Mouse (Mus musculus) limb, embryonic 14.5 days (tissue): ENCODE measurements around the gene Sec23ip. TPM values are rescaled to one million over a fixed set of nuclear protein-coding genes. Genes with fewer than 3 reads are reported as not detected.

Experiments used
- ATAC-seq: fragments of 200-750 bp; cut with Nextera tagmentation; 2 replicates; pipeline ENCODE4 v1.8.0; 2017; ENCODE audit warnings: low read depth, moderate number of reproducible peaks, moderate TSS enrichment; ENCODE audit not compliant: low FRiP score
- DNase-seq: peaks from one replicate; pipeline ENCODE4 v3.0.0-alpha.2; 2015; ENCODE audit warnings: low spot score
- H3K27ac ChIP-seq: fragments of 300-500 bp; sonication (generic); replicated peaks from 2 replicates; pipeline ENCODE4 v1.5.1; 2014; ENCODE audit warnings: low read depth, mild to moderate bottlenecking, low read length, moderate library complexity, mixed read lengths
- H3K27me3 ChIP-seq: fragments of 300-500 bp; sonication (generic); 2 replicates; pipeline ENCODE4 v1.6.1; 2014; ENCODE audit warnings: low read length, mixed read lengths; ENCODE audit not compliant: control insufficient read depth, insufficient read depth
- H3K36me3 ChIP-seq: fragments of 300-500 bp; sonication (generic); 2 replicates; pipeline ENCODE4 v1.6.1; 2014; ENCODE audit warnings: mild to moderate bottlenecking, low read length, moderate library complexity, mixed read lengths; ENCODE audit not compliant: control insufficient read depth, insufficient read depth
- H3K4me1 ChIP-seq: fragments of 300-500 bp; sonication (generic); 2 replicates; pipeline ENCODE4 v1.6.1; 2014; ENCODE audit warnings: antibody characterized with exemption, low read length, mixed read lengths; ENCODE audit not compliant: control insufficient read depth, insufficient read depth
- H3K4me2 ChIP-seq: fragments of 300-500 bp; sonication (generic); replicated peaks from 2 replicates; pipeline ENCODE4 v1.6.1; 2014; ENCODE audit warnings: low read depth, mild to moderate bottlenecking, low read length, moderate library complexity; ENCODE audit not compliant: severe bottlenecking
- H3K4me3 ChIP-seq: fragments of 300-500 bp; sonication (generic); replicated peaks from 2 replicates; pipeline ENCODE4 v1.5.1; 2014; ENCODE audit warnings: low read length
- H3K9ac ChIP-seq: fragments of 300-500 bp; sonication (generic); 2 replicates; pipeline ENCODE4 v1.6.1; 2014; ENCODE audit warnings: mild to moderate bottlenecking, low read depth, low read length, moderate library complexity; ENCODE audit not compliant: severe bottlenecking
- H3K9me3 ChIP-seq: fragments of 300-500 bp; sonication (generic); 2 replicates; pipeline ENCODE4 v1.6.1; 2016; ENCODE audit warnings: low read length; ENCODE audit not compliant: control insufficient read depth
- POLR2A ChIP-seq: fragments of 200-500 bp; IDR thresholded peaks from 2 replicates; pipeline ENCODE4 v1.8.0; 2012; ENCODE audit warnings: inconsistent platforms, mild to moderate bottlenecking, moderate library complexity, borderline replicate concordance; ENCODE audit not compliant: insufficient read depth, insufficient read length; ENCODE audit errors: extremely low read depth
- WGBS: fragments of 180-500 bp; shearing (Covaris S2); extraction: QIAGEN DNeasy Blood & Tissue Kit; methylation state at CpG from one replicate; pipeline ENCODE4 v1.1.7; 2014; 5-methylcytosine and 5-hydroxymethylcytosine counted together
- microRNA-seq: library from miRNA; unstranded; fragments of <30 nt; microRNA quantifications from one replicate; pipeline ENCODE4, GENCODE M21; 2016
- polyA plus RNA-seq, 2 experiments: library from polyadenylated mRNA; depleted of rRNA in 1 of 2; stranded (reverse) in 1 of 2; unstranded in 1 of 2; fragments of >200 nt; fragmentation: Nextera tagmentation in 1 of 2; extraction: Ambion mirVana in 1 of 2; gene quantifications; 2 replicates each; pipeline versions ENCODE4 v1.2.1 to v1.2.3; 2012 to 2014

Sec23ip gene
- polyA plus RNA-seq, 2 experiments, result 33.6 to 37.8 TPM

- no peak for TF ChIP-seq POLR2A
- DNase-seq, result peak; percentile 5
- H3K9ac ChIP-seq, result no peak overlapping the region
These were observed 80.3 kb downstream of the Sec23ip start for GRCm38 (mm10) chr7:128824986-128825563.

GRCm38 (mm10) chr7:128832455-128833081 is 87.8 kb downstream of the Sec23ip start:
- no peak overlapping the region for H3K4me3 ChIP-seq
- WGBS, result 27% methylated on average over 12 of the region's 12 CpGs
- no peak overlapping the region for H3K27ac ChIP-seq
- H3K4me2 ChIP-seq, result no peak overlapping the region
- no peak; the same call in 1 of the 2 replicates for ATAC-seq
- no peaks in the 10 kb centered on the region for H3K36me3 ChIP-seq
- H3K4me1 ChIP-seq, result peaks cover 3% of the 10 kb centered on the region; the same call in 1 of the 2 replicates
- no peak for TF ChIP-seq POLR2A
- peak; percentile 56 for DNase-seq
- no peaks in the 10 kb centered on the region for H3K9me3 ChIP-seq
- H3K9ac ChIP-seq, result no peak overlapping the region
- no peaks in the 10 kb centered on the region for H3K27me3 ChIP-seq

More at GRCm38 (mm10) chr7:128824986-128825563, 80.3 kb downstream of the Sec23ip start:
- WGBS, result 77% methylated on average over 5 of the region's 5 CpGs
- Histone ChIP-seq H3K9me3 (no peaks in the 10 kb centered on the region), H3K36me3 (no peaks in the 10 kb centered on the region), H3K27me3 (no peaks in the 10 kb centered on the region), H3K4me2 (no peak overlapping the region), H3K27ac (no peak overlapping the region), H3K4me3 (no peak overlapping the region), H3K4me1 (no peaks in the 10 kb centered on the region)
- no peak for ATAC-seq

- no peaks in the 10 kb centered on the region for H3K9me3 ChIP-seq
- WGBS, result 87% methylated on average over 4 of the region's 4 CpGs
- no peak for DNase-seq
- H3K27me3 ChIP-seq, result no peaks in the 10 kb centered on the region
- no peaks in the 10 kb centered on the region for H3K36me3 ChIP-seq
- H3K4me1 ChIP-seq, result peaks cover 3% of the 10 kb centered on the region; the same call in 1 of the 2 replicates
- no peak for ATAC-seq
- no peak overlapping the region for H3K4me2 ChIP-seq
- H3K4me3 ChIP-seq, result no peak overlapping the region
- H3K27ac ChIP-seq, result no peak overlapping the region
- H3K9ac ChIP-seq, result no peak overlapping the region
- TF ChIP-seq POLR2A, result no peak
These were observed 88.5 kb downstream of the Sec23ip start for GRCm38 (mm10) chr7:128833196-128833595.

Small RNA genes lying within 50 kb of the gene (microRNA-seq; reads per million reads assigned to microRNA genes)
- gene Gm25778, result not detected

Other genes starting within 250 kb of the Sec23ip start
- 22.2 and 27.8 TPM in 2 replicates for gene Bag3, start 221.3 kb upstream of the Sec23ip start, polyA plus RNA-seq (2012; rRNA removed)
- 18.0 and 18.7 TPM in 2 replicates for gene Bag3, start 221.3 kb upstream of the Sec23ip start, polyA plus RNA-seq (2014; fragmentation: Nextera tagmentation; extraction: Ambion mirVana)
- 10.6 and 10.9 TPM in 2 replicates for gene Inpp5f, start 133.6 kb upstream of the Sec23ip start, polyA plus RNA-seq (2012; rRNA removed)
- gene Inpp5f, start 133.6 kb upstream of the Sec23ip start, polyA plus RNA-seq (2014; fragmentation: Nextera tagmentation; extraction: Ambion mirVana), result 20.2 and 24.3 TPM in 2 replicates
- 45.2 and 51.1 TPM in 2 replicates for gene Mcmbp, start 4.4 kb upstream of the Sec23ip start, polyA plus RNA-seq (2012; rRNA removed)
- gene Mcmbp, start 4.4 kb upstream of the Sec23ip start, polyA plus RNA-seq (2014; fragmentation: Nextera tagmentation; extraction: Ambion mirVana), result 62.4 and 70.5 TPM in 2 replicates